Mouse (Mus musculus): Measurements from ENCODE around the gene Cdk9. TPM values are rescaled to one million over a fixed set of nuclear protein-coding genes. Genes with fewer than 3 reads are reported as not detected.

The Cdk9 gene
- polyA plus RNA-seq, 1 experiment from 2014 or later = 73.4 TPM

DNA sequence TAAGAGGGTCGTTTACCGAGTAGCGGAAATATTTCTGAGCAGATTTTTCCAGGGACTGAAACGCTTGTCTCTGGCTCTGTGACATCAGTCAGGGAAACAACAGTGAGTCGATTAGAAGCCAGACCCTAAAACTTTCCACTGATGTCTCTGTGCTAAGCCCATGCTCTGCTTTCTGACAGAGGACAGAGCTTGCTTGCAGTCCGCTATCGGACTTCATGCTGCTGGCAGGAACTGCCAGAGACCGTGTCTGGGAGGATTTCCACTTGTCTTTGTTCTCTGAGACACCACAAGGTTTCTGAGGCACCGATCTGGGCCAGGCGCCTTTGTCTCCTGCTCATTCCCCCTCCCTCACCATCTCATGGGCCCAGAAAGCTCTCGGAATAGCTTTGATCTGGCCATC, 45.1 kb downstream of the Cdk9 start:
- H3K4me1 ChIP-seq (replicated peaks) = 0 out of 2 replicates have a peak, but pooled peaks cover 11% of the 10 kb centered on the region
- no peak for ATAC-seq (ENCODE audit: low FRiP score, low read depth)
- H3K27me3 ChIP-seq = no peaks in the 10 kb centered on the region
- no peak overlapping the region for H3K27ac ChIP-seq (replicated peaks)
- H3K4me2 ChIP-seq = no peak overlapping the region
- H3K9me3 ChIP-seq = no peaks in the 10 kb centered on the region
- no peak overlapping the region for H3K9ac ChIP-seq
- WGBS = 35% methylated on average over 11 of the region's 11 CpGs
- no peaks in the 10 kb centered on the region for H3K36me3 ChIP-seq
- no peak overlapping the region for H3K4me3 ChIP-seq

DNA sequence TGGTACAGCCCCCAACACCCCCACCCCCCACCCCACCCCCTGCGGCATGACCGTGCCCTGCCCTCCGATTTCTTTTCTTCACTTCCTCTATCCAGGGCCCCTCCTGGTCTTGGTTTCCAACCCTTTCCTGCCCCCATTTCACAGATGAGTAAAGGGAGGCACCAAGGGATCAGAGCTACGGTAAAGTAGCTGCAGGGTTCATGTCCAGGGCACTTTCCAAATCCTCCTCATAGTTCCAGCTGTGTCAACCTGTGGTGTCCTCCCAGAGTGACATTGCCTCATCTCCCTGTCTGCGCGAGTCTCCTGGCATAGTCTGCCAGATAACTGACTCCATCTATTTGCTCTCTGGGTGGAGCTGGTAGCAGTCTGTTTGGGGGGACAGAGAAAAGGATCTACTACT, 47.0 kb downstream of the Cdk9 start:
- ATAC-seq (ENCODE audit: low FRiP score, low read depth) = no peak
- 89% methylated on average over 6 of the region's 6 CpGs for WGBS
- no peak overlapping the region for H3K4me2 ChIP-seq

DNA sequence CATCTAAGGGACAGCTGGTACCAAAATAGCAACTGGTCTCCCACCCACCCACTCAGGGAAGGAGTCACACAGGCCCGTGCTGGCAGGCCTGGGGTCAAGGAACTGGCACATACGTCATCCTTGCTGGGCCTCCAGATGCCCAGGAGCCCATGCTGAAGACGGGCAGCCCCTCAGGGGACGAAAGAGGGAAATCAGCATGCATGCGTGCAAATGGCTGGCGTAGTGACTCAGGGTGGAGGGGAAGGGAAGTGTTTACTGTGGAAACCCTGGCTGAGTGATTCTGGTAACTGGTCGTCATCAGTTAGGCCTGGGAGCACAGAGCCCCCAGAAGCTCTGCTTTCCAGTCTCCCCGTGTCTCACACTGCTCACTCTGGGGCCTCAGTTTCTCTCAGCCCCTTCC, 47.5 kb downstream of the Cdk9 start:
- ATAC-seq (ENCODE audit: low FRiP score, low read depth) = no peak

More for the DNA sequence above, 47.0 kb downstream of the Cdk9 start:
- H3K4me1 ChIP-seq (replicated peaks) = 0 out of 2 replicates have a peak, but pooled peaks cover 11% of the 10 kb centered on the region
- no peak overlapping the region for H3K4me3 ChIP-seq
- H3K36me3 ChIP-seq = no peaks in the 10 kb centered on the region
- H3K9me3 ChIP-seq = no peaks in the 10 kb centered on the region
- H3K9ac ChIP-seq = no peak overlapping the region
- H3K27ac ChIP-seq (replicated peaks) = no peak overlapping the region
- H3K27me3 ChIP-seq = no peaks in the 10 kb centered on the region

DNA sequence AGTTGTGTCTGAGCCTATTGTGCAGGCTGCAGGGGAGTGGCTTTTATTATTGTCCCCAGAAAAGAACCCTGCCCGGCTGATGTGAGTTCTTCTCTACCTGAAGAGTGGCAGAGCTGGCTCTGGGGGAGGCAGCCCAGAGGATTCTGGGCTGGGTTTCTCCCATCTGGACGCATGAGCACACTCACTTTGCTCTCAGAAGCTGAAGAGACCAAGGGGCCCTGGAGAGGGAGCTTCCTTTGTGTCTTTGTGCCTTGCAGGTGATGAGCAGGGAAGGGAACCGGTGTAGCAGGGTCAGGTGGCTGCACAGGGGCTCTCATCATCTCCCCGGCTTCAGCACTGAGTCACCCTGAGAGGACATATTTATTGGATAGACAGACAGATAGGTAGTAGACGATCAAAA, 50.6 kb downstream of the Cdk9 start:
- H3K4me1 ChIP-seq (replicated peaks) = 0 out of 2 replicates have a peak, but pooled peaks cover 4% of the 10 kb centered on the region
- no peaks in the 10 kb centered on the region for H3K36me3 ChIP-seq
- no peak overlapping the region for H3K27ac ChIP-seq (replicated peaks)
- H3K4me3 ChIP-seq = no peak overlapping the region
- no peaks in the 10 kb centered on the region for H3K9me3 ChIP-seq
- no peak overlapping the region for H3K9ac ChIP-seq
- WGBS = 54% methylated on average over 5 of the region's 5 CpGs
- ATAC-seq (ENCODE audit: low FRiP score, low read depth) = no peak
- no peaks in the 10 kb centered on the region for H3K27me3 ChIP-seq
- H3K4me2 ChIP-seq = no peak overlapping the region

More for the DNA sequence above, 47.5 kb downstream of the Cdk9 start:
- no peaks in the 10 kb centered on the region for H3K27me3 ChIP-seq
- no peak overlapping the region for H3K4me2 ChIP-seq
- H3K36me3 ChIP-seq = no peaks in the 10 kb centered on the region
- no peak overlapping the region for H3K27ac ChIP-seq (replicated peaks)
- no peaks in the 10 kb centered on the region for H3K9me3 ChIP-seq
- 67% methylated on average over 8 of the region's 8 CpGs for WGBS
- no peak overlapping the region for H3K9ac ChIP-seq
- no peak overlapping the region for H3K4me3 ChIP-seq
- 0 out of 2 replicates have a peak, but pooled peaks cover 11% of the 10 kb centered on the region for H3K4me1 ChIP-seq (replicated peaks)

DNA sequence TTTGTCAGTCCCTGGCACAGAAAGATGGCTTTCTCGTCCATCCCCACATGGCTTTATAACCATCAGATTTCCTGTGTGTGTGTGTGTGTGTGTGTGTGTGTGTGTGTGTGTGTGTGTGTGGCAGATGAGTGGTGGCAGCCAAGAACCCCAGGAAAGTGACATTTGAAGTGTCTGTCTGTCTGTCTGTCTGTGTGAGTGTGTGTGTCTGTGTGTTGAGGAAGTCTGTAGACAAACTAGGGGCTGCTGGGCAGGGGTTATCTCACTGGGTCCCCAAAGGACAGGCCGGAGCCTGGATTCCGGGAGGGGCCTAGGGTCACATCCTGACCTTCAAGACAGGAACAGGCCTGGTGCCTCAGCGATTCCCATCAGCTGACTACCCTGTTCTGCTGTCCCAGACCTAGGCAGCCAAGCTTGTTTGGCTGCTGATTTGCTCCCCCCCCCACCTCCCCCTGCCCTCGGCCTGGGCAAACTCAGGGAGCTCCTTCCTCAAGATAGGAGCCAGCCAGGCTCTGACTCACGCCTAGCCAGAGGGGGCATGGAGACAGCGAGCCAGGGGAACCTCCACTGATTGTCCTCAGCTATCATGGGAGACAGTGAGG, 51.3 kb downstream of the Cdk9 start:
- H3K9me3 ChIP-seq = no peaks in the 10 kb centered on the region
- no peak for ATAC-seq (ENCODE audit: low FRiP score, low read depth)
- no peak overlapping the region for H3K4me3 ChIP-seq
- no peaks in the 10 kb centered on the region for H3K27me3 ChIP-seq
- H3K4me1 ChIP-seq (replicated peaks) = 0 out of 2 replicates have a peak, but pooled peaks cover 4% of the 10 kb centered on the region
- WGBS = 67% methylated on average over 7 of the region's 7 CpGs
- H3K36me3 ChIP-seq = no peaks in the 10 kb centered on the region
- H3K9ac ChIP-seq = no peak overlapping the region
- no peak overlapping the region for H3K4me2 ChIP-seq
- H3K27ac ChIP-seq (replicated peaks) = no peak overlapping the region

DNA sequence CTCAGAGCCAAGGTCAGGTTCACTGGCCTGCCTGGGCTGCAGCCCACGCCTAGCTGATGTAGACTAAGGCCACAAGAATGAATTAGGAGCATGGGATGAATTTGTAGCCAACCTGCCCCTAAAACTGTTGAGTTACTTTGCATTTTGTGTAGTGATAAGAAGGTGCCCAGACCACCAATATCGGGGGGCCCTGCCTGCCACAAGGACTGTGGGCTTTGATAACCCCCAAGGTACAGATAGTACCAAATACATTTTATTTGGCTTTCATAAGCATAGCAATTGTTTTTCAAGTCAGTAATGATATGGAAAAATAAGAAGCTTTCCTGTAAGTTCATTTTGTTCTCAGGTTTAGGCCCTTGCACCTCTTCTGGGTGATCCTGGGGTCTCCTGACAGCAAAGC, 54.0 kb downstream of the Cdk9 start:
- ATAC-seq (ENCODE audit: low FRiP score, low read depth) = no peak
- Histone ChIP-seq H3K4me3 (no peak overlapping the region), H3K4me2 (no peak overlapping the region), H3K9me3 (no peaks in the 10 kb centered on the region), H3K4me1 (replicated peaks) (no peaks in the 10 kb centered on the region), H3K27me3 (no peaks in the 10 kb centered on the region), H3K9ac (no peak overlapping the region), H3K36me3 (no peaks in the 10 kb centered on the region), H3K27ac (replicated peaks) (no peak overlapping the region)
- WGBS = 88% methylated on average over 2 of the region's 2 CpGs

DNA sequence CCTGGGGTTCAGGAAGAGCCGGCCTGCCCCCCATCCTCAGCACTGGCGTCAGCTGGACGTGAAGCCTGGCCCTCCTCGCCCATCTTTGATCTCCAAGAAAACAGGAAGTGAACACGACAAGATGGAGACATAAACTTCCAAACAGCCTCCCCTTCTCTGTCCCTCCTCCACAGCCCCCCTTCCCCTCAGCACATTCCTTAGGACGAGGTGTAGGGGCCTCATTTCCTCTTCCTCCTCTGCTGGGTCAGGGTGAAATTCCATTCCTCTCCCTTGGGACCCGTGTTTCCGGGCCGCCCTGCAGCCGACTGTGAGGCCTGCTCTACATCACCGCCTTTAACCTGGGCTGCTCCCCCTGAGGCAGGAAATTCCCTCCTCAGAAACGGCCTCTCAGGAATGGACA, 57.0 kb downstream of the Cdk9 start:
- H3K4me3 ChIP-seq = no peak overlapping the region
- ATAC-seq (ENCODE audit: low FRiP score, low read depth) = 0 out of 2 replicates have a peak, but pooled peaks have one; percentile 51
- no peaks in the 10 kb centered on the region for H3K27me3 ChIP-seq
- H3K9me3 ChIP-seq = no peaks in the 10 kb centered on the region
- H3K4me2 ChIP-seq = no peak overlapping the region
- H3K36me3 ChIP-seq = no peaks in the 10 kb centered on the region
- H3K4me1 ChIP-seq (replicated peaks) = no peaks in the 10 kb centered on the region
- H3K27ac ChIP-seq (replicated peaks) = 0 out of 2 replicates have a peak overlapping the region, but pooled peaks have one; percentile 1
- WGBS = 72% methylated on average over 12 of the region's 12 CpGs
- no peak overlapping the region for H3K9ac ChIP-seq

MicroRNAs within 50 kb of the gene (microRNA counts, 519-probe panel; counts per million panel counts)
- microRNA mmu-miR-2861 = 2,025 counts per million, percentile 18 among the panel's probes with 10 or more counts

Small RNA genes lying within 50 kb of the gene (microRNA-seq; reads per million reads assigned to microRNA genes)
- gene Gm47291 (not detected), gene Mir2861 (not detected), gene Mir3960 (not detected), gene Mir8093 (not detected)

Other genes starting within 250 kb of the Cdk9 start
- gene Fam102a, start 177.7 kb downstream of the Cdk9 start, polyA plus RNA-seq (2015; fragmentation: Nextera tagmentation; extraction: Ambion mirVana) = 7.5 and 9.5 TPM in 2 replicates
- gene Dpm2, start 142.2 kb downstream of the Cdk9 start, polyA plus RNA-seq (2015; fragmentation: Nextera tagmentation; extraction: Ambion mirVana) = 138 and 140 TPM in 2 replicates
- 11.9 and 15.3 TPM in 2 replicates for gene Pip5kl1, start 138.3 kb downstream of the Cdk9 start, polyA plus RNA-seq (2015; fragmentation: Nextera tagmentation; extraction: Ambion mirVana)
- 0.79 and 0.87 TPM in 2 replicates for gene 9430097D07Rik, start 137.4 kb downstream of the Cdk9 start, polyA plus RNA-seq (2015; fragmentation: Nextera tagmentation; extraction: Ambion mirVana)
- 41.2 and 41.9 TPM in 2 replicates for gene St6galnac4, start 126.0 kb downstream of the Cdk9 start, polyA plus RNA-seq (2015; fragmentation: Nextera tagmentation; extraction: Ambion mirVana)
- gene St6galnac6, start 113.4 kb downstream of the Cdk9 start, polyA plus RNA-seq (2015; fragmentation: Nextera tagmentation; extraction: Ambion mirVana) = 24.1 and 27.7 TPM in 2 replicates
- 89.0 and 95.9 TPM in 2 replicates for gene Ak1, start 91.3 kb downstream of the Cdk9 start, polyA plus RNA-seq (2015; fragmentation: Nextera tagmentation; extraction: Ambion mirVana)
- gene Eng, start 66.5 kb downstream of the Cdk9 start, polyA plus RNA-seq (2015; fragmentation: Nextera tagmentation; extraction: Ambion mirVana) = 29.2 and 33.9 TPM in 2 replicates
- gene Fpgs, start 8.9 kb downstream of the Cdk9 start, polyA plus RNA-seq (2015; fragmentation: Nextera tagmentation; extraction: Ambion mirVana) = 20.4 and 22.7 TPM in 2 replicates
- 50.1 and 53.3 TPM in 2 replicates for gene Sh2d3c, start 8.0 kb upstream of the Cdk9 start, polyA plus RNA-seq (2015; fragmentation: Nextera tagmentation; extraction: Ambion mirVana)
- gene 6330409D20Rik, start 27.9 kb upstream of the Cdk9 start, polyA plus RNA-seq (2015; fragmentation: Nextera tagmentation; extraction: Ambion mirVana) = 3.4 and 3.5 TPM in 2 replicates
- gene Tor2a, start 44.2 kb upstream of the Cdk9 start, polyA plus RNA-seq (2015; fragmentation: Nextera tagmentation; extraction: Ambion mirVana) = 50.3 and 53.3 TPM in 2 replicates
- gene Ttc16, start 62.6 kb upstream of the Cdk9 start, polyA plus RNA-seq (2015; fragmentation: Nextera tagmentation; extraction: Ambion mirVana) = 0.59 and 0.62 TPM in 2 replicates
- 4.3 and 5.0 TPM in 2 replicates for gene Ptrh1, start 62.7 kb upstream of the Cdk9 start, polyA plus RNA-seq (2015; fragmentation: Nextera tagmentation; extraction: Ambion mirVana)
- 1.3 and 2.0 TPM in 2 replicates for gene Cfap157, start 71.4 kb upstream of the Cdk9 start, polyA plus RNA-seq (2015; fragmentation: Nextera tagmentation; extraction: Ambion mirVana)
- 296 and 323 TPM in 2 replicates for gene Stxbp1, start 134.2 kb upstream of the Cdk9 start, polyA plus RNA-seq (2015; fragmentation: Nextera tagmentation; extraction: Ambion mirVana)
- gene Fam129b, start 163.0 kb upstream of the Cdk9 start, polyA plus RNA-seq (2015; fragmentation: Nextera tagmentation; extraction: Ambion mirVana) = 33.5 and 33.9 TPM in 2 replicates
- gene Rpl12, start 248.5 kb upstream of the Cdk9 start, polyA plus RNA-seq (2015; fragmentation: Nextera tagmentation; extraction: Ambion mirVana) = 94.0 and 104 TPM in 2 replicates
- 22.6 and 25.2 TPM in 2 replicates for gene Lrsam1, start 248.5 kb upstream of the Cdk9 start, polyA plus RNA-seq (2015; fragmentation: Nextera tagmentation; extraction: Ambion mirVana)